Mouse (Mus musculus) thymus, adult 2 months (tissue): Measurements from ENCODE around the gene 5730596B20Rik. TPM values are rescaled to one million over a fixed set of nuclear protein-coding genes. Genes with fewer than 3 reads are reported as not detected.

Source experiments
- DNase-seq: peaks from one replicate; pipeline ENCODE4 v3.0.0; 2021
- H3K27ac ChIP-seq: fragments of 200-500 bp; 2 replicates; pipeline ENCODE4 v1.5.1; 2012; ENCODE audit warnings: low read length, control low read depth; ENCODE audit not compliant: control insufficient read depth, insufficient read depth
- H3K27me3 ChIP-seq: fragments of 200-500 bp; 2 replicates; pipeline ENCODE4 v1.6.1; 2012; ENCODE audit warnings: mild to moderate bottlenecking, low read length, moderate library complexity, mixed read lengths; ENCODE audit not compliant: control insufficient read depth, insufficient read depth
- H3K36me3 ChIP-seq: fragments of 200-500 bp; 2 replicates; pipeline ENCODE4 v1.6.1; 2012; ENCODE audit warnings: mild to moderate bottlenecking, low read length, moderate library complexity; ENCODE audit not compliant: control insufficient read depth, insufficient read depth
- H3K4me1 ChIP-seq: fragments of 200-500 bp; replicated peaks from 2 replicates; pipeline ENCODE4 v1.6.1; 2012; ENCODE audit warnings: low read length; ENCODE audit not compliant: control insufficient read depth, insufficient read depth
- H3K4me3 ChIP-seq: fragments of 200-500 bp; 2 replicates; pipeline ENCODE4 v1.5.1; 2012; ENCODE audit warnings: mild to moderate bottlenecking, low read length, control low read depth, moderate library complexity; ENCODE audit not compliant: control insufficient read depth, insufficient read depth
- CTCF ChIP-seq: fragments of 200-500 bp; IDR thresholded peaks from 2 replicates; pipeline ENCODE4 v1.5.1; 2012; ENCODE audit warnings: mild to moderate bottlenecking, control low read depth, low read length, moderate library complexity, borderline replicate concordance; ENCODE audit not compliant: control insufficient read depth, poor library complexity, insufficient read depth; ENCODE audit errors: extremely low read depth
- POLR2A ChIP-seq: fragments of 200-500 bp; IDR thresholded peaks from 2 replicates; pipeline ENCODE4 v1.6.1; 2012; ENCODE audit warnings: mild to moderate bottlenecking, low read length, control low read depth, moderate library complexity; ENCODE audit not compliant: control insufficient read depth, poor library complexity, insufficient read depth; ENCODE audit errors: extremely low read depth
- WGBS: fragments of 180-500 bp; shearing (Covaris S2); methylation state at CpG from one replicate; pipeline ENCODE4 v1.1.7; 2018; 5-methylcytosine and 5-hydroxymethylcytosine counted together
- polyA plus RNA-seq: library from polyadenylated mRNA; depleted of rRNA; stranded (reverse); fragments of >200 nt; gene quantifications from 2 replicates; pipeline ENCODE4 v1.2.3, GENCODE M21; 2012

5730596B20Rik gene
- polyA plus RNA-seq, 1 experiment: 0.04 TPM

GRCm38 (mm10) chr6:52200751-52201250, 23.5 kb downstream of the 5730596B20Rik start:
- WGBS: 95% methylated on average over 10 of the region's 10 CpGs
- no peak overlapping the region for H3K4me3 ChIP-seq
- DNase-seq: no peak
- no peak for TF ChIP-seq POLR2A
- no peak for TF ChIP-seq CTCF
- H3K27ac ChIP-seq: no peak overlapping the region
- H3K4me1 ChIP-seq: no peaks in the 10 kb centered on the region
- H3K27me3 ChIP-seq: no peaks in the 10 kb centered on the region
- H3K36me3 ChIP-seq: no peaks in the 10 kb centered on the region

DNA sequence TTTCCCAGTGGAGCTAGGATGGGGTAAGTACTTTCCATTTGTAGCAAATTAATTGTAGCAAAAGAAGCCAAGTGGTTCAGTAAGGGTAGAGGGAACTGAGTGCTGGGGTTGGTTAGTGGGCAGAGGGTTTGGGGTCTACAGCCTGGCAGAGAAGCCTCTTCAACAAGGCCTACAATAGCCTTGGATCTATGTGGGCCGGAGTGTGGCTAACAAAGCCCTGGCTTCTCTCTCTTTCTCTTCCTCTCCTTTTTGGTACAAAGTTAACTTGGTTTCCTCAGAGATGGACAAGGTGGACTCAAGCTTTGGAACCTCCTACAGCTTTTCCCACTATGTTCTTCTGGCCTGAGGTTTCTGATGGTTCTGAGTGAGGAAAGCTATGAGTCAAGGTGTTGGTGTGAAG, 24.0 kb downstream of the 5730596B20Rik start:
- Histone ChIP-seq H3K27ac (no peak overlapping the region), H3K27me3 (no peaks in the 10 kb centered on the region; the same call in 1 of the 2 replicates), H3K4me3 (no peak overlapping the region), H3K4me1 (no peaks in the 10 kb centered on the region), H3K36me3 (no peaks in the 10 kb centered on the region)
- DNase-seq: no peak
- TF ChIP-seq POLR2A (no peak), CTCF (no peak)
- WGBS: 89% methylated on average over 1 of the region's 1 CpGs

DNA sequence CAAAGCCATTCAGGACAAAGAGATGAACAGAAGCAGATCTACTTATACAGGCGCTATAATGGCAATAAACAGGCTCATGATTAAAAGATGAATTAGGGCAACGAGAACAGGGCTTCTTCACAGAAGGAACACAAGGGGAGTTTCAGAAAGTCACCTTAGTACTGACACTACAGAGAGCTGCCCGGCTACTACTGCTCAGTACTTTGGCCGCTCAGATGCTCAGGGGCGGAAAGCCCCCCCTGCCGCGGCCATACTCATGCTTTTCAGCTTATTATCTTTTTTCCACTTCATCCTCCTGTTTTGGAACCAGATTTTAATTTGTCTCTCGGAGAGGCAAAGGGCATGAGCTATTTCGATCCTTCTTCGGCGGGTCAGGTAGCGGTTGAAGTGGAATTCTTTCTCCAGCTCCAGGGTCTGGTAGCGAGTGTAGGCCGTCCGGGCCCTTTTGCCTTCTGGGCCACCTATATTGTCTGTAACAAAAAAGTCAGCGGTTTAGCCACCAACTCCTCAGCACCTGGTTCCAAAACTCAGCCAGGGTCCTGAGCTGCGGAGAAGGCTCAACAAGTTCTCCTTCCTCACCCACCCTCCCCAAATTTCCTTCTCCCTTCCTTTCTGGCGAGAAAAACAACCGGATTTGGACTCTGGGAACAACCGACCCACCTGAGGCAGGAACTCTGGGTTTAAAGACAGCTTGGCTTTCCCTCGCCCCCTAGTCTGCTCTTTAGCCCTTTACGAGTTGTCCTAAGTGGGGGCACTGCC, 25.2 kb downstream of the 5730596B20Rik start:
- Histone ChIP-seq H3K36me3 (no peaks in the 10 kb centered on the region), H3K27ac (no peak overlapping the region), H3K27me3 (no peaks in the 10 kb centered on the region; the same call in 1 of the 2 replicates), H3K4me3 (no peak overlapping the region), H3K4me1 (no peaks in the 10 kb centered on the region)
- TF ChIP-seq POLR2A (no peak), CTCF (no peak)
- no peak for DNase-seq
- WGBS: 90% methylated on average over 22 of the region's 22 CpGs

GRCm38 (mm10) chr6:52203121-52203370, 25.7 kb downstream of the 5730596B20Rik start:
- Histone ChIP-seq H3K36me3 (no peaks in the 10 kb centered on the region), H3K27me3 (no peaks in the 10 kb centered on the region; the same call in 1 of the 2 replicates), H3K4me3 (no peak overlapping the region), H3K27ac (no peak overlapping the region), H3K4me1 (no peaks in the 10 kb centered on the region)
- DNase-seq: no peak
- no peak for TF ChIP-seq POLR2A
- TF ChIP-seq CTCF: no peak
- 93% methylated on average over 10 of the region's 10 CpGs for WGBS

- Histone ChIP-seq H3K36me3 (no peaks in the 10 kb centered on the region), H3K4me1 (no peaks in the 10 kb centered on the region), H3K4me3 (no peak overlapping the region), H3K27ac (no peak overlapping the region), H3K27me3 (no peaks in the 10 kb centered on the region; the same call in 1 of the 2 replicates)
- 89% methylated on average over 46 of the region's 46 CpGs for WGBS
- DNase-seq: no peak
- TF ChIP-seq CTCF (no peak), POLR2A (no peak)
These were observed 26.2 kb downstream of the 5730596B20Rik start for GRCm38 (mm10) chr6:52203371-52204049.

- TF ChIP-seq CTCF (no peak), POLR2A (no peak)
- peaks cover 3% of the 10 kb centered on the region for H3K4me1 ChIP-seq
- no peak within 1 kb of the TSS for H3K27ac ChIP-seq
- DNase-seq: no peak
- no peak within 1 kb of the TSS for H3K4me3 ChIP-seq
- no peaks in the 10 kb centered on the region for H3K36me3 ChIP-seq
- 87% methylated on average over 65 of the region's 65 CpGs for WGBS
- H3K27me3 ChIP-seq: peaks cover 3% of the 10 kb centered on the region; the same call in 1 of the 2 replicates
These were observed 26.9 kb downstream of the 5730596B20Rik start, which contains the start of gene Hoxa5 for GRCm38 (mm10) chr6:52204050-52204752. Gene Hoxa5, minus strand, starts transcription at chr6:52204587.
